ENCODE assay signal across 7 mouse cellular contexts in the genomic region with DNA sequence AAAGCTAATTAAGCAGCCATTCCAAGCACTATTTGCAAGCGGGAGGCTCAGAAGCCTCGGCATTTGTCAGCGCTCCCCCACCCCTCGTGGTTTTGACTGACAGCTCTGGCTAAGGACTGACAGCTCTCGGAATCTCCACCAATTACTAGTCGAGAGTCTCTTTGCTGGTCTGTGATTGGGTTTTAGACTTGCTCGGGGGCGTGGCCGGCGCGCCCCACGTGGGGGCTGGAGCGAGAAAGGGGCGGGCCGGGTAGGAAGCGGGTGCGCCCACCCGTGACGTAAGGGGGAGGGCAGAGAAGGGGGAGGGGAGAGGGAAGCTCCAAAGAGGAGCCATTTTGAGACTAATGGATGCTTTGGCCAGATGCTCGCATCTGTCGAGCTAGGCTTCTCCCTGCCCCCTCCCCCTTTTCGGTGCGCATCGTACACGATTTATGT. TPM values are rescaled to one million over a fixed set of nuclear protein-coding genes. Genes with fewer than 3 reads are reported as not detected.
A peak's percentile ranks its signal among the peaks of the same experiment; 100 is the strongest.
DNase-seq lines count a peak whose midpoint lies in the region; ATAC-seq lines count a peak whose summit lies in the region.

No protein-coding gene starts in this region.

- H3K27ac ChIP-seq in embryonic facial prominence, embryonic 10.5 days (replicated peaks) = peak overlapping the region; percentile 100
- H3K27ac ChIP-seq in limb, embryonic 10.5 days = peak overlapping the region; percentile 99
- H3K27ac ChIP-seq in midbrain, embryonic 14.5 days (replicated peaks; ENCODE audit: low read depth, low read length) = peak overlapping the region; percentile 92

- peak overlapping the region; percentile 59 for H3K9ac ChIP-seq in midbrain, embryonic 14.5 days (replicated peaks; ENCODE audit: low read length)

- peaks cover 10% of the 10 kb centered on the region for H3K36me3 ChIP-seq in embryonic facial prominence, embryonic 10.5 days (replicated peaks)
- peaks cover 11% of the 10 kb centered on the region for H3K36me3 ChIP-seq in limb, embryonic 10.5 days
- no peaks in the 10 kb centered on the region for H3K36me3 ChIP-seq in midbrain, embryonic 14.5 days (ENCODE audit: control insufficient read depth, insufficient read depth, low read length)

- peaks cover 28% of the 10 kb centered on the region for H3K27me3 ChIP-seq in embryonic facial prominence, embryonic 10.5 days (replicated peaks; ENCODE audit: low read depth, poor library complexity, severe bottlenecking)
- H3K27me3 ChIP-seq in limb, embryonic 10.5 days (ENCODE audit: low read depth, poor library complexity, severe bottlenecking) = peaks cover 11% of the 10 kb centered on the region; the same call in 1 of the 2 replicates
- H3K27me3 ChIP-seq in midbrain, embryonic 14.5 days (ENCODE audit: control insufficient read depth, insufficient read depth, low read length) = no peaks in the 10 kb centered on the region

- peak; percentile 99 for DNase-seq in adrenal gland, postnatal 10 days
- DNase-seq in embryonic facial prominence, embryonic 10.5 days (ENCODE audit: low spot score) = peak; percentile 99
- DNase-seq in kidney, adult 11 months = peak; percentile 99
- peak; percentile 100 for DNase-seq in limb, embryonic 10.5 days (ENCODE audit: low spot score)
- DNase-seq in midbrain, embryonic 14.5 days = peak; percentile 100
- peak; percentile 97 to 99 for DNase-seq in spleen, adult 18-20 months

- peaks cover 69% of the 10 kb centered on the region for H3K4me1 ChIP-seq in embryonic facial prominence, embryonic 10.5 days
- H3K4me1 ChIP-seq in limb, embryonic 10.5 days = peaks cover 71% of the 10 kb centered on the region
- peaks cover 37% of the 10 kb centered on the region for H3K4me1 ChIP-seq in midbrain, embryonic 14.5 days (ENCODE audit: control insufficient read depth, insufficient read depth, low read length)

- no peaks in the 10 kb centered on the region for H3K9me3 ChIP-seq in embryonic facial prominence, embryonic 10.5 days
- H3K9me3 ChIP-seq in limb, embryonic 10.5 days (replicated peaks) = no peaks in the 10 kb centered on the region
- H3K9me3 ChIP-seq in midbrain, embryonic 14.5 days (ENCODE audit: control insufficient read depth, low read length) = no peaks in the 10 kb centered on the region

- peak overlapping the region; percentile 97 for H3K4me2 ChIP-seq in midbrain, embryonic 14.5 days (ENCODE audit: low read length)

- WGBS in embryonic facial prominence, embryonic 10.5 days = under 1% methylated on average over 25 of the region's 25 CpGs
- WGBS in limb, embryonic 10.5 days = under 1% methylated on average over 25 of the region's 25 CpGs
- WGBS in midbrain, embryonic 14.5 days = under 1% methylated on average over 25 of the region's 25 CpGs

- peak; percentile 64 for ATAC-seq in granulocyte monocyte progenitor cell, adult 5-6 weeks (replicated peaks; ENCODE audit: poor library complexity, severe bottlenecking)
- peak; percentile 89 for ATAC-seq in midbrain, embryonic 14.5 days (ENCODE audit: low FRiP score, low TSS enrichment)

- H3K4me3 ChIP-seq in embryonic facial prominence, embryonic 10.5 days = peak overlapping the region; percentile 95
- peak overlapping the region; percentile 96 for H3K4me3 ChIP-seq in limb, embryonic 10.5 days
- peak overlapping the region; percentile 98 for H3K4me3 ChIP-seq in midbrain, embryonic 14.5 days (replicated peaks; ENCODE audit: low read depth, low read length)

RNA-seq across cellular contexts. Expression of gene Tle3, which starts 1.7 kb away (rescaled TPM):
- 10 to 100 TPM; 82.4 to 92.7 TPM for total RNA-seq in adrenal gland, postnatal 10 days (2021)
- 50.3 and 51.9 TPM in 2 replicates for polyA plus RNA-seq in embryonic facial prominence, embryonic 10.5 days (2016; fragmentation: Nextera tagmentation; extraction: Ambion mirVana)
- total RNA-seq in granulocyte monocyte progenitor cell, adult 5-6 weeks (2014; fragmentation: Nextera tagmentation) = 83.8 and 91.4 TPM in 2 replicates
- total RNA-seq in granulocyte monocyte progenitor cell, adult 5-6 weeks (2017) = 34.6 and 40.9 TPM in 2 replicates
- polyA plus RNA-seq in limb, embryonic 10.5 days (2016; fragmentation: Nextera tagmentation; extraction: Ambion mirVana) = 53.4 and 55.7 TPM in 2 replicates
- 36.4 and 43.8 TPM in 2 replicates for polyA plus RNA-seq in midbrain, embryonic 14.5 days (2014; fragmentation: Nextera tagmentation; extraction: Ambion mirVana)

Comparison
In these comparisons a context has a peak if more than half of its experiments do, and no peak if none do; other contexts are left out.
1. Peak in every context shown above with its lines: DNase-seq, ATAC-seq, H3K4me3 ChIP-seq and H3K27ac ChIP-seq.